ENCODE assay signal across 8 mouse cellular contexts in the genomic region with DNA sequence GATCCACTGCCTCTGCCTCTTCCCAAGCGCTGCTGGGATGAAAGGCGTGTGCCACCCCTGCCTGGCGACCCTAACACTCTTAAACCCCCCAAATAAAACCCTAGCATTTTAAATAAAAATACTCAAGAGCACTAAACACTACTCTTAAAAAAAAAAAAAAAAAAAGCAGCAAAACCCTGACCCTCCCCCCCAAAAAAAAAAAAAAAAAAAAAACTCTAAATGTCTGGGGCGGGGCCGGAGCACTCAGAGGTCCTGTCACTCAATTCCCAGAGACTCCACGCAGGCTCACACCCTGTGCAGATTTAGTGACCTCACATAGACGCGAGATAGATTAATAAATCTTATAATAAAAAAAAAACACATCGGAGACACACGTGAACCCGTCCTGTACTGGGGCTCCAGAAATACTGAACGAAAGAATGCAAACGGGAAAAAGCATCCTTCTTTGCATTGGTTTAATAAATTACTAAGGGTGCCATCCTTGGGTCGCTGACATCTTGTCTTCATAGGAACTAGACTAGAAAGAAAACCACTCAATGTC.
A peak's percentile ranks its signal among the peaks of the same experiment; 100 is the strongest.
DNase-seq lines count a peak whose midpoint lies in the region; ATAC-seq and TF ChIP-seq lines count a peak whose summit lies in the region.

No protein-coding gene starts in this region.

- TF ChIP-seq CTCF in kidney, adult 2 months (conservative IDR thresholded peaks at IDR 0.05; ENCODE audit: insufficient read depth, insufficient read length, low read depth, low read length): no peak
- no peak for TF ChIP-seq CTCF in MEL (IDR thresholded peaks at IDR 0.05 in 2 of 3, conservative IDR thresholded peaks at IDR 0.05 in 1 of 3; ENCODE audit: control insufficient read depth in 1 of 3, insufficient read depth in 1 of 3, low read depth in 2 of 3, low read length in 3 of 3, poor library complexity in 1 of 3, severe bottlenecking in 1 of 3)

- peak overlapping the region; percentile 63 for H3K4me3 ChIP-seq in kidney, adult 2 months (ENCODE audit: insufficient read depth, low read depth, low read length)
- peak overlapping the region; percentile 58 to 70 for H3K4me3 ChIP-seq in MEL (ENCODE audit: control insufficient read depth in 1 of 2, insufficient read depth in 1 of 2, low read depth in 2 of 2, low read length in 2 of 2)
- H3K4me3 ChIP-seq in forebrain, embryonic 12.5 days (replicated peaks): peak overlapping the region; percentile 60
- peak overlapping the region; percentile 82 for H3K4me3 ChIP-seq in liver, embryonic 16.5 days (ENCODE audit: low read depth, low read length)

- peak overlapping the region; percentile 54 for H3K9ac ChIP-seq in MEL (ENCODE audit: control insufficient read depth, low read depth, low read length, poor library complexity, severe bottlenecking)
- peak overlapping the region; percentile 65 for H3K9ac ChIP-seq in forebrain, embryonic 12.5 days
- H3K9ac ChIP-seq in liver, embryonic 16.5 days (ENCODE audit: low read depth, low read length): peak overlapping the region; percentile 69

- ATAC-seq in forebrain, embryonic 12.5 days (ENCODE audit: low FRiP score): no peak
- ATAC-seq in liver, embryonic 16.5 days (ENCODE audit: low read depth): no peak

- TF ChIP-seq EP300 in MEL (IDR thresholded peaks at IDR 0.05; ENCODE audit: low read depth in 1 of 2, low read length in 2 of 2): no peak

- H3K4me1 ChIP-seq in kidney, adult 2 months (ENCODE audit: control insufficient read depth, insufficient read depth, low read length): no peaks in the 10 kb centered on the region
- no peaks in the 10 kb centered on the region for H3K4me1 ChIP-seq in MEL (ENCODE audit: control insufficient read depth in 1 of 2, insufficient read depth in 2 of 2, low read length in 2 of 2)
- H3K4me1 ChIP-seq in forebrain, embryonic 12.5 days: no peaks in the 10 kb centered on the region
- H3K4me1 ChIP-seq in liver, embryonic 16.5 days (ENCODE audit: control insufficient read depth, low read depth, low read length): peaks cover 3% of the 10 kb centered on the region; the same call in 1 of the 2 replicates

- H3K27me3 ChIP-seq in kidney, adult 2 months (replicated peaks; ENCODE audit: control insufficient read depth, insufficient read depth, low read length): no peaks in the 10 kb centered on the region
- H3K27me3 ChIP-seq in MEL (ENCODE audit: control insufficient read depth in 1 of 2, insufficient read depth in 2 of 2, low read length in 2 of 2): no peaks in the 10 kb centered on the region
- H3K27me3 ChIP-seq in forebrain, embryonic 12.5 days: no peaks in the 10 kb centered on the region
- no peaks in the 10 kb centered on the region for H3K27me3 ChIP-seq in liver, embryonic 16.5 days (ENCODE audit: control insufficient read depth, insufficient read depth, low read depth, low read length)

- WGBS in kidney, adult 2 months: 27% methylated on average over 14 of the region's 14 CpGs
- 55% methylated on average over 14 of the region's 14 CpGs for WGBS in forebrain, embryonic 12.5 days
- 54% methylated on average over 14 of the region's 14 CpGs for WGBS in liver, embryonic 16.5 days (ENCODE audit: insufficient replicate concordance)

- no peak for TF ChIP-seq POLR2A in kidney, adult 2 months (IDR thresholded peaks at IDR 0.05; ENCODE audit: low read depth, low read length)
- TF ChIP-seq POLR2A in MEL (IDR thresholded peaks at IDR 0.05; ENCODE audit: control insufficient read depth in 1 of 2, insufficient read depth in 1 of 2, low read depth in 1 of 2, low read length in 2 of 2, poor library complexity in 1 of 2): no peak

- peak overlapping the region; percentile 60 for H3K4me2 ChIP-seq in forebrain, embryonic 12.5 days
- peak overlapping the region; percentile 91 for H3K4me2 ChIP-seq in liver, embryonic 16.5 days (ENCODE audit: low read depth, low read length)

- no peak for TF ChIP-seq RAD21 in MEL (IDR thresholded peaks at IDR 0.05; ENCODE audit: low read depth, low read length)

- DNase-seq in kidney, adult 2 months: no peak
- no peak for DNase-seq in kidney, postnatal 25 days
- no peak for DNase-seq in MEL (ENCODE audit: low read depth, low spot score)
- no peak for DNase-seq in right cerebral cortex, postnatal 14 days
- DNase-seq in right cerebral cortex, adult 18-20 months: no peak
- no peak for DNase-seq in left cerebral cortex, postnatal 14 days (ENCODE audit: low spot score in 2 of 2)

- H3K9me3 ChIP-seq in MEL (replicated peaks; ENCODE audit: insufficient read depth, low read length): no peaks in the 10 kb centered on the region
- no peaks in the 10 kb centered on the region for H3K9me3 ChIP-seq in forebrain, embryonic 12.5 days
- H3K9me3 ChIP-seq in liver, embryonic 16.5 days (replicated peaks; ENCODE audit: control insufficient read depth, low read length): no peaks in the 10 kb centered on the region

- no peaks in the 10 kb centered on the region for H3K36me3 ChIP-seq in kidney, adult 2 months (ENCODE audit: control insufficient read depth, insufficient read depth, low read length)
- no peaks in the 10 kb centered on the region for H3K36me3 ChIP-seq in MEL (ENCODE audit: control insufficient read depth in 1 of 2, insufficient read depth in 2 of 2, low read length in 2 of 2)
- H3K36me3 ChIP-seq in forebrain, embryonic 12.5 days (replicated peaks): no peaks in the 10 kb centered on the region
- H3K36me3 ChIP-seq in liver, embryonic 16.5 days (ENCODE audit: control insufficient read depth, insufficient read depth): no peaks in the 10 kb centered on the region

- intact Hi-C loops in left cerebral cortex, postnatal 14 days (cut with DNase I): loop anchor here (5.0 kb wide), 1 partner anchor 139 kb away; no protein-coding TSS in a partner anchor

- no peaks in the 10 kb centered on the region; the same call in 1 of the 2 replicates for H3K79me2 ChIP-seq in MEL (ENCODE audit: control insufficient read depth, insufficient read depth, low read length, poor library complexity)

- no peak overlapping the region for H3K27ac ChIP-seq in kidney, adult 2 months (ENCODE audit: insufficient read depth, low read depth, low read length)
- H3K27ac ChIP-seq in MEL (ENCODE audit: control insufficient read depth, low read depth, low read length): no peak overlapping the region
- no peak overlapping the region for H3K27ac ChIP-seq in forebrain, embryonic 12.5 days
- no peak overlapping the region for H3K27ac ChIP-seq in liver, embryonic 16.5 days (ENCODE audit: low read length)

TF ChIP-seq in MEL, 35 proteins besides CTCF, POLR2A, EP300 and RAD21:
- TF ChIP-seq ZNF384 (IDR thresholded peaks at IDR 0.05; ENCODE audit: low read depth, low read length) (peak; percentile 72), UBTF (IDR thresholded peaks at IDR 0.05; ENCODE audit: borderline replicate concordance, insufficient read depth, low read depth, low read length) (no peak)
TF ChIP-seq in MEL: peak in this region for 1.
